Mouse (Mus musculus) liver, postnatal 0 days (tissue): ENCODE measurements at regions not wholly inside any gene's neighbourhood (a gene's known extent, or its start where the extent isn't known, plus 50 kb on each side); places are given as distances from the start of the nearest gene placed in this dataset.

ENCODE experiments used
- CTCF ChIP-seq: sonication (generic); IDR thresholded peaks from 2 replicates; pipeline ENCODE4 v1.5.1; 2016; ENCODE audit warnings: antibody characterized with exemption, low read depth
- EP300 ChIP-seq: IDR thresholded peaks from 2 replicates; pipeline ENCODE4 v1.6.1; 2016; ENCODE audit warnings: antibody characterized with exemption, low read depth, mild to moderate bottlenecking

DNA sequence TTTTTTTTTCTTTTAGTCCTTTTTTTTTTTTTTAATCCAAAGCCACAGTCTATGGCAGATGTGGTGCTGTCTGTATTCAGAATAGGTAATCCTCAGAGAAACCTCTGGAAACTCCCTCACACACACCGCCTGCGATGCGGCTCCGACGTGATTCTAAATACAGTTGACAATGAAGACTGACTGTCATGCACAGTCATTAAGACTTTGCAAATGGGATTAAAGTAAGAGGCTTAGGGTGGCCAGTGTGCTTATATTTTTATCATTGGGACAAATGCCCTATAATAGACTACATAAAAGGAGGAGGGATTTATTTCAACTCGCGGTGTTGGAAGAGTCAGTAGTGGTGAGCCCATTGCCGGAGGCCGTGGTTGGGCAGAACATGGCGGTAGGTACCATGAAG is 158.1 kb downstream of the Rab11fip4 start:
- TF ChIP-seq EP300 (no peak), CTCF (no peak)
